Comparison of ENCODE assay signal across 13 mouse cellular contexts in genomic region chr11:86623402-86624010, GRCm38 (mm10).
DNase-seq lines count a peak whose midpoint lies in the region; ATAC-seq and TF ChIP-seq lines count a peak whose summit lies in the region.
"Had no signal": no experiment of that assay in that cellular context is flagged by ENCODE, and none has a peak within 500 bp of the region (broad histone marks: within the 10 kb centered on the region; RNA-seq: fewer than 3 reads in every experiment).

No protein-coding gene starts in this region.

- 83% methylated on average over 1 of the region's 1 CpGs for WGBS in limb, embryonic 15.5 days
- WGBS in limb, embryonic 10.5 days, result 92% methylated on average over 1 of the region's 1 CpGs
- WGBS in macrophage (ENCODE audit: missing documents), result 100% methylated on average over 1 of the region's 1 CpGs

- no peak for ATAC-seq in limb, embryonic 15.5 days (ENCODE audit: insufficient number of reproducible peaks, low FRiP score, low TSS enrichment, low read depth)
- ATAC-seq: midbrain, embryonic 16.5 days had no signal

- no peak overlapping the region for H3K9ac ChIP-seq in limb, embryonic 15.5 days
- peak overlapping the region; percentile 67 for H3K9ac ChIP-seq in CH12.LX (ENCODE audit: insufficient read depth, low read depth)
- H3K9ac ChIP-seq: neural tube, embryonic 13.5 days had no signal

- TF ChIP-seq POLR2A in CH12.LX (IDR thresholded peaks at IDR 0.05; ENCODE audit: low read depth, low read length), result 0 out of 2 replicates have a peak, but pooled peaks have one; percentile 10

- dilution Hi-C loops in CH12.LX (cut with MboI; ENCODE audit: extremely low pct_ligation_motif_present, extremely low pct_unique_long_range_greater_than_20kb, low sequenced_read_pairs), result loop anchor here (5.0 kb wide), 1 partner anchor 36 kb away; no protein-coding TSS in a partner anchor

- H3K27me3 ChIP-seq in limb, embryonic 15.5 days, result no peaks in the 10 kb centered on the region
- H3K27me3 ChIP-seq in limb, embryonic 10.5 days (ENCODE audit: low read depth, poor library complexity, severe bottlenecking), result no peaks in the 10 kb centered on the region
- H3K27me3 ChIP-seq in CH12.LX (replicated peaks), result no peaks in the 10 kb centered on the region
- H3K27me3 ChIP-seq: neural tube, embryonic 13.5 days had no signal

- no peaks in the 10 kb centered on the region for H3K4me1 ChIP-seq in limb, embryonic 15.5 days
- no peaks in the 10 kb centered on the region for H3K4me1 ChIP-seq in limb, embryonic 10.5 days
- H3K4me1 ChIP-seq in CH12.LX (ENCODE audit: control insufficient read depth in 1 of 2, insufficient read depth in 2 of 2), result peaks cover 18 to 80% of the 10 kb centered on the region in 2 experiments

- no peak; a peak in 1 of 4 replicates for TF ChIP-seq CTCF in CH12.LX (conservative IDR thresholded peaks at IDR 0.05 in 1 of 2, IDR thresholded peaks at IDR 0.05 in 1 of 2; ENCODE audit: low read depth in 2 of 2, low read length in 2 of 2)

- H3K36me3 ChIP-seq in limb, embryonic 15.5 days, result no peaks in the 10 kb centered on the region
- H3K36me3 ChIP-seq in limb, embryonic 10.5 days, result no peaks in the 10 kb centered on the region
- H3K36me3 ChIP-seq in CH12.LX (replicated peaks in 1 of 2; ENCODE audit: control insufficient read depth in 1 of 2, insufficient read depth in 1 of 2, low read length in 1 of 2) (peaks cover 0 to 15% of the 10 kb centered on the region in 2 experiments), macrophage (ENCODE audit: inconsistent target) (no peaks in the 10 kb centered on the region)
- H3K36me3 ChIP-seq: neural tube, embryonic 13.5 days had no signal

- H3K79me2 ChIP-seq in CH12.LX (replicated peaks; ENCODE audit: control insufficient read depth, extremely low read depth, insufficient read depth, poor library complexity, severe bottlenecking), result peaks cover 17% of the 10 kb centered on the region
- peaks cover 44% of the 10 kb centered on the region; the same call in 1 of the 2 replicates for H3K79me2 ChIP-seq in macrophage (ENCODE audit: inconsistent target)

- no peak; the same call in 1 of the 2 replicates for TF ChIP-seq RAD21 in CH12.LX (IDR thresholded peaks at IDR 0.05; ENCODE audit: low read depth, low read length)

- in situ Hi-C loops in CH12.LX (cut with MboI; ENCODE audit: low pct_ligation_motif_present, low pct_unique_long_range_greater_than_20kb, low sequenced_read_pairs), result loop anchor here (5.0 kb wide), 1 partner anchor 41 kb away; no protein-coding TSS in a partner anchor

- TF ChIP-seq EP300 in CH12.LX (IDR thresholded peaks at IDR 0.05; ENCODE audit: low read length), result peak; percentile 35; the same call in 1 of the 2 replicates

- no peak overlapping the region for H3K4me2 ChIP-seq in limb, embryonic 15.5 days
- peak overlapping the region; percentile 85 for H3K4me2 ChIP-seq in CH12.LX (ENCODE audit: insufficient read depth, low read depth, poor library complexity, severe bottlenecking)
- H3K4me2 ChIP-seq: neural tube, embryonic 13.5 days had no signal

- no peak overlapping the region for H3K4me3 ChIP-seq in limb, embryonic 15.5 days
- H3K4me3 ChIP-seq in limb, embryonic 10.5 days, result no peak overlapping the region
- H3K4me3 ChIP-seq in CH12.LX (replicated peaks in 1 of 3; ENCODE audit: low read depth in 2 of 3, low read length in 2 of 3, poor library complexity in 1 of 3), result no peak overlapping the region
- H3K4me3 ChIP-seq in macrophage (ENCODE audit: inconsistent target), result no peak overlapping the region
- H3K4me3 ChIP-seq: neural tube, embryonic 13.5 days had no signal

- H3K27ac ChIP-seq in limb, embryonic 15.5 days, result peak overlapping the region; percentile 40; the same call in 1 of the 2 replicates
- H3K27ac ChIP-seq in limb, embryonic 10.5 days, result no peak overlapping the region
- H3K27ac ChIP-seq in CH12.LX (ENCODE audit: insufficient read depth, low read depth) (peak overlapping the region; percentile 94), macrophage (peak overlapping the region; percentile 95)
- H3K27ac ChIP-seq: neural tube, embryonic 13.5 days had no signal

- no peak for DNase-seq in limb, embryonic 10.5 days (ENCODE audit: low spot score)
- DNase-seq in CD4-positive helper T cell, adult 2 months (ENCODE audit: low read depth, low spot score), result peak; percentile 27
- DNase-seq in CH12.LX (ENCODE audit: extremely low read depth), result peak; percentile 57
- no peak for DNase-seq in gastrocnemius, postnatal 25 days
- DNase-seq in thymus, postnatal 25 days, result no peak
- DNase-seq: adrenal gland, adult 2 months; cerebellum, adult 9-10 months; left cerebral cortex, postnatal 4 days; thymus, adult 18-20 months had no signal

- H3K9me3 ChIP-seq in limb, embryonic 15.5 days, result no peaks in the 10 kb centered on the region
- no peaks in the 10 kb centered on the region for H3K9me3 ChIP-seq in limb, embryonic 10.5 days (replicated peaks)
- H3K9me3 ChIP-seq in CH12.LX (replicated peaks; ENCODE audit: low read length), result no peaks in the 10 kb centered on the region
- H3K9me3 ChIP-seq: neural tube, embryonic 13.5 days had no signal

TF ChIP-seq in CH12.LX, 34 proteins besides CTCF, POLR2A, EP300 and RAD21:
- TF ChIP-seq IRF4 (IDR thresholded peaks at IDR 0.05; ENCODE audit: low read depth, low read length) (peak; percentile 53; the same call in 1 of the 2 replicates), MAX (IDR thresholded peaks at IDR 0.05; ENCODE audit: low read length) (peak; percentile 63), ELF1 (IDR thresholded peaks at IDR 0.05; ENCODE audit: low read depth, low read length) (no peak), POLR2AphosphoS2 (IDR thresholded peaks at IDR 0.05; ENCODE audit: low read depth, low read length) (no peak), JUN (IDR thresholded peaks at IDR 0.05; ENCODE audit: insufficient read depth, low read depth, low read length) (peak; percentile 3; the same call in 1 of the 2 replicates), MYC (IDR thresholded peaks at IDR 0.05; ENCODE audit: low read depth, low read length) (peak; percentile 72; the same call in 1 of the 2 replicates), MXI1 (IDR thresholded peaks at IDR 0.05; ENCODE audit: low read depth, low read length) (peak; percentile 76; the same call in 1 of the 2 replicates), TCF12 (IDR thresholded peaks at IDR 0.05; ENCODE audit: low read depth, low read length) (peak; percentile 58; the same call in 1 of the 2 replicates), ETS1 (conservative IDR thresholded peaks at IDR 0.05; ENCODE audit: low read depth, low read length) (peak; percentile 45; the same call in 1 of the 2 replicates), JUND (conservative IDR thresholded peaks at IDR 0.05; ENCODE audit: low read depth, low read length) (peak; percentile 70)

Comparison
In these comparisons a context has a peak if more than half of its experiments do, and no peak if none do; other contexts are left out.
1. DNase-seq: peak in CD4-positive helper T cell, adult 2 months (single experiment) and CH12.LX (single experiment); none in limb, embryonic 10.5 days (single experiment), gastrocnemius, postnatal 25 days (single experiment) and thymus, postnatal 25 days (single experiment).